Mouse (Mus musculus): ENCODE measurements around the gene Tff2. TPM values are rescaled to one million over a fixed set of nuclear protein-coding genes. Genes with fewer than 3 reads are reported as not detected.

Tff2 gene
- polyA plus RNA-seq, 1 experiment from 2014 or later, result not detected

DNA sequence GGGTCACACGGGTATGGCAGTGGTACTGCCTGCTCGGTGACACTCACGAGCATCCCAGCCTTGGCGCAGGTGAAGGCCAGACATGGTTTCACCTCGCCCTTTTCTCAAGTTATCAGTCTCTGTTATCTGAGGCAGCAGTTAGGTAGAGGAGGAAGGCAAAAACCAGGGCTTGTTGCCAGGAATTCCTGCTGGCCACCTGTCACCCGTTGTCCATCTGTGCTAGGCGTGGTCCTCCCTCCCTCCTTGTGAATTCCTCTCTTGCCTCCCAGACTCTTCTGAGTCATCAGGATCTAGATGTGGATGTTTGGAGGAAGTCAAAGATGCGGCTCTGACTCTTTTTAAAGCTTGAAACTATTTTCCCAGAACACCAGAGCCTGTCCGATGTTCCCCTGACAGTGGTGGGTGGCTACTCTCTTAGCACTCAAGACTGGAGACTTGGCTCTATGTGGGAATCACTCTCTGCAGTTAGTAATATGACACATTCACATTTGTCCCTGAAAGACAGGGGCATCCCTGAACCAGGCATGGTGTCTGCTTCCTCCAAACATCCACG lies 12.7 kb downstream of the Tff2 start:
- Histone ChIP-seq H3K27me3 (replicated peaks) (no peaks in the 10 kb centered on the region), H3K4me2 (no peak overlapping the region), H3K27ac (no peak overlapping the region), H3K9me3 (no peaks in the 10 kb centered on the region), H3K36me3 (replicated peaks) (no peaks in the 10 kb centered on the region), H3K4me3 (no peak overlapping the region), H3K9ac (no peak overlapping the region), H3K4me1 (no peaks in the 10 kb centered on the region)
- 89% methylated on average over 10 of the region's 10 CpGs for WGBS
- ATAC-seq (replicated peaks), result no peak

GRCm38 (mm10) chr17:31129452-31129851 lies 14.6 kb downstream of the Tff2 start, which contains the start of gene Tff3:
TSS of gene Tff3 (minus strand) at chr17:31129646.
- Histone ChIP-seq H3K27me3 (replicated peaks) (no peaks in the 10 kb centered on the region), H3K4me2 (no peak within 1 kb of the TSS), H3K36me3 (replicated peaks) (no peaks in the 10 kb centered on the region), H3K4me3 (no peak within 1 kb of the TSS), H3K27ac (no peak within 1 kb of the TSS), H3K4me1 (no peaks in the 10 kb centered on the region), H3K9ac (no peak within 1 kb of the TSS), H3K9me3 (no peaks in the 10 kb centered on the region)
- ATAC-seq (replicated peaks), result no peak
- WGBS, result 19% methylated on average over 2 of the region's 2 CpGs

GRCm38 (mm10) chr17:31128708-31129318 lies 15.3 kb downstream of the Tff2 start:
- Histone ChIP-seq H3K4me1 (no peaks in the 10 kb centered on the region), H3K36me3 (replicated peaks) (no peaks in the 10 kb centered on the region), H3K9me3 (no peaks in the 10 kb centered on the region), H3K27me3 (replicated peaks) (no peaks in the 10 kb centered on the region), H3K4me3 (no peak overlapping the region), H3K27ac (no peak overlapping the region), H3K9ac (no peak overlapping the region), H3K4me2 (no peak overlapping the region)
- no peak for ATAC-seq (replicated peaks)
- 86% methylated on average over 9 of the region's 9 CpGs for WGBS

GRCm38 (mm10) chr17:31125548-31126266 lies 18.4 kb downstream of the Tff2 start:
- ATAC-seq (replicated peaks), result no peak

DNA sequence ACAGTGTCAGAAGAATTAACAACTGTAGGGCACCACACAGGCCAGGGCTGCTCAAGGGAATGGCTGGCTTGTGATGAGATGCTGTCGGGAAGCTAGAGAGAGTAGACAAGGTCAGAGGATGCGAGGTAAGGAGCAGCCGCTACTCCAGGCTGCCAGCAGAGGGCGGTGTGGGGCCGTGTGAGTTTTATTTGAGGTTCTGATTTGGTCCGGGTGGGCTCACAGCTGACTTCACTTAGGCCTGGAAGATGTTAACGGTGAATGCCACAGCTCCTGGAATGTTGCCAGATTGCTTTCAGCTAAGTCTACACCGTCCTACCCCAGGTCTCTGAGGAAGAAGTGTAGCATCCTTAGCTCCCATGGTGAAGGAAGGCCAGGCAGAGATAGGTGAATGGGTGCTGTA lies 22.1 kb downstream of the Tff2 start:
- H3K27me3 ChIP-seq (replicated peaks), result no peaks in the 10 kb centered on the region
- H3K4me1 ChIP-seq, result no peaks in the 10 kb centered on the region
- no peak overlapping the region for H3K4me2 ChIP-seq
- H3K4me3 ChIP-seq, result no peak overlapping the region
- H3K27ac ChIP-seq, result no peak overlapping the region
- ATAC-seq (replicated peaks), result no peak
- no peaks in the 10 kb centered on the region for H3K9me3 ChIP-seq
- no peaks in the 10 kb centered on the region for H3K36me3 ChIP-seq (replicated peaks)
- no peak overlapping the region for H3K9ac ChIP-seq
- WGBS, result 10% methylated on average over 8 of the region's 8 CpGs

More at GRCm38 (mm10) chr17:31125548-31126266, 18.4 kb downstream of the Tff2 start:
- H3K9ac ChIP-seq, result no peak overlapping the region
- no peak overlapping the region for H3K4me2 ChIP-seq
- WGBS, result 46% methylated on average over 9 of the region's 9 CpGs
- H3K36me3 ChIP-seq (replicated peaks), result no peaks in the 10 kb centered on the region
- H3K27ac ChIP-seq, result no peak overlapping the region
- no peaks in the 10 kb centered on the region for H3K9me3 ChIP-seq
- no peaks in the 10 kb centered on the region for H3K27me3 ChIP-seq (replicated peaks)
- H3K4me3 ChIP-seq, result no peak overlapping the region
- H3K4me1 ChIP-seq, result no peaks in the 10 kb centered on the region

DNA sequence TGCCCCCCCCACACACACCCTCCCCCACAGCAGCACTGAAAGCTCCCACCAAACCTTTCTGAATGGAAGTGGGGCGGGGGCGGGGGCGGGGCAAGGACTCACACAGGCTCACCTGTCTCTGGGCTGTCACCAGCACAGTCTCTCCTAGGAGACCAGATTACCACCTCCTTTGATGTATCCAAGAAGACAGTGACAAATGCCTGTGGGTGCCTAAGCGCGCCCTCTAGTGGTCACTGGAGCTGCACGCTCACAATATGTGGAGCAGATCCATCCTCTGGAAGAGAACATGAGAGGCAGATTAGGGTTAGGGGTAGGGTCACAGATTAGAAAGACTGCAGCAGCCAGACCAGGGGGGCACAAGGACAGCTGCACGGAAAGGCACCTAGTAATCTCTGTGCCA lies 24.7 kb downstream of the Tff2 start:
- no peak overlapping the region for H3K27ac ChIP-seq
- no peak overlapping the region for H3K4me2 ChIP-seq
- H3K36me3 ChIP-seq (replicated peaks), result no peaks in the 10 kb centered on the region
- no peaks in the 10 kb centered on the region for H3K4me1 ChIP-seq
- no peak overlapping the region for H3K9ac ChIP-seq
- no peaks in the 10 kb centered on the region for H3K27me3 ChIP-seq (replicated peaks)
- ATAC-seq (replicated peaks), result peak; percentile 75
- no peaks in the 10 kb centered on the region for H3K9me3 ChIP-seq
- 4% methylated on average over 7 of the region's 7 CpGs for WGBS
- no peak overlapping the region for H3K4me3 ChIP-seq

- no peak for ATAC-seq (replicated peaks)
- Histone ChIP-seq H3K36me3 (replicated peaks) (no peaks in the 10 kb centered on the region), H3K27ac (no peak overlapping the region), H3K4me1 (no peaks in the 10 kb centered on the region), H3K9ac (no peak overlapping the region), H3K4me2 (no peak overlapping the region), H3K4me3 (no peak overlapping the region), H3K9me3 (no peaks in the 10 kb centered on the region), H3K27me3 (replicated peaks) (no peaks in the 10 kb centered on the region)
- WGBS, result 88% methylated on average over 5 of the region's 5 CpGs
These were observed 26.1 kb downstream of the Tff2 start for GRCm38 (mm10) chr17:31117946-31118345.

- ATAC-seq (replicated peaks), result no peak
- H3K27ac ChIP-seq, result no peak overlapping the region
These were observed 28.0 kb downstream of the Tff2 start for GRCm38 (mm10) chr17:31116063-31116462.

GRCm38 (mm10) chr17:31113191-31113856 lies 30.8 kb downstream of the Tff2 start:
- Histone ChIP-seq H3K9ac (no peak overlapping the region), H3K27ac (no peak overlapping the region), H3K36me3 (replicated peaks) (peaks cover 38% of the 10 kb centered on the region; the same call in 1 of the 2 replicates), H3K4me1 (no peaks in the 10 kb centered on the region), H3K27me3 (replicated peaks) (no peaks in the 10 kb centered on the region), H3K4me2 (no peak overlapping the region), H3K9me3 (no peaks in the 10 kb centered on the region), H3K4me3 (no peak overlapping the region)
- no peak for ATAC-seq (replicated peaks)
- WGBS, result 17% methylated on average over 9 of the region's 9 CpGs

More at GRCm38 (mm10) chr17:31116063-31116462, 28.0 kb downstream of the Tff2 start:
- Histone ChIP-seq H3K9me3 (no peaks in the 10 kb centered on the region), H3K4me2 (no peak overlapping the region), H3K4me1 (no peaks in the 10 kb centered on the region), H3K9ac (no peak overlapping the region), H3K27me3 (replicated peaks) (no peaks in the 10 kb centered on the region), H3K36me3 (replicated peaks) (peaks cover 15% of the 10 kb centered on the region; the same call in 1 of the 2 replicates), H3K4me3 (no peak overlapping the region)
- 71% methylated on average over 6 of the region's 6 CpGs for WGBS

GRCm38 (mm10) chr17:31108388-31108787 lies 35.7 kb downstream of the Tff2 start:
- Histone ChIP-seq H3K27me3 (replicated peaks) (no peaks in the 10 kb centered on the region), H3K4me1 (no peaks in the 10 kb centered on the region), H3K9ac (no peak overlapping the region), H3K36me3 (replicated peaks) (peaks cover 47% of the 10 kb centered on the region; the same call in 1 of the 2 replicates), H3K9me3 (no peaks in the 10 kb centered on the region), H3K27ac (no peak overlapping the region), H3K4me2 (no peak overlapping the region), H3K4me3 (no peak overlapping the region)
- no peak for ATAC-seq (replicated peaks)
- 96% methylated on average over 15 of the region's 15 CpGs for WGBS

DNA sequence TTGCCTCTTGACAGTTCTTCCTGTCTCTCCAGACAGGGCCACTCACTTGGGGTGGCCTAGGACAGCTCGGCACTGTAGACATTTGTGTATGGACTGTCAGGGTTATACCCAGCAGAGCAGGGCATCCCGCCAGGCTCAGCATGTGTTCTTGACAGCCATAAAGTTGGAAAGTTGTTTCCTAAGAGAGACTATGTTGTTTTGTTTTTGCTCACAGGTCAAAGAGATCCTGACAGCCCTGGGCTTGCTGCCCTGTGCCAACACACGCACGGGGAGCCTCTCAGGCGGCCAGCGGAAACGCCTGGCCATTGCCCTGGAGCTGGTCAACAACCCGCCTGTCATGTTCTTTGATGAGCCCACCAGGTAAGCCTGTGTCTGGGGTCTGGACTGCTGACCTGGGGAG lies 40.3 kb downstream of the Tff2 start:
- H3K27ac ChIP-seq, result no peak overlapping the region
- 85% methylated on average over 8 of the region's 8 CpGs for WGBS
- no peaks in the 10 kb centered on the region for H3K4me1 ChIP-seq
- no peak overlapping the region for H3K9ac ChIP-seq
- peaks cover 25% of the 10 kb centered on the region; the same call in 1 of the 2 replicates for H3K36me3 ChIP-seq (replicated peaks)
- H3K4me3 ChIP-seq, result no peak overlapping the region
- no peaks in the 10 kb centered on the region for H3K27me3 ChIP-seq (replicated peaks)
- ATAC-seq (replicated peaks), result no peak
- H3K4me2 ChIP-seq, result no peak overlapping the region
- H3K9me3 ChIP-seq, result no peaks in the 10 kb centered on the region

DNA sequence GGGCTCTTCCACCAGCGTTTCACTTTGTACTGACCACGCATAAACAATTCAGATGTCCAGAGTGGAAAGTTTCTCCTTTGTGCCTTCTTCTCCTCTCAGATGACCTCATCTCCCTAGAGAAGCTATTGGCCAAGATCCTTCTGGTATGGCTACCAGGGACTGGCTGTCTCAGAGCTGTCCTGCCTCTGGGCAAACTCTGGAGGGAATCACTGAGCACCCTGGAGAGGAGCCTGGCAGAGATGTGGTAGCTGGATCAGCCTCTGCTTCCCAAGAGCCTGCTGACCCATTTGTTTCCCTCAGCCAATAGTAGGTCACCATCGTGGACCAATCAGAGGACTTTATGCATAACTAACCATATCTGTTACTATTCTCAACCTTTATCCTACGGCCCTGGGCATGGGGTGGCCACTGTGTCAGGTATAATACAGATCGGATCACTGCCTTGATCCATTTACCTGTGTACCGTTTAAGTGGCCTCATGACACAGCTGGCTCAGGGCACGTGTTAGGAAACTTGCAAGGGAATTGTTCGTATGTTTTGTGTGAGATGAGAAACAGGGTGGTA lies 41.0 kb downstream of the Tff2 start:
- ATAC-seq (replicated peaks), result no peak
- no peak overlapping the region for H3K4me3 ChIP-seq
- H3K36me3 ChIP-seq (replicated peaks), result peaks cover 21% of the 10 kb centered on the region; the same call in 1 of the 2 replicates
- H3K27ac ChIP-seq, result no peak overlapping the region
- no peak overlapping the region for H3K9ac ChIP-seq
- H3K4me2 ChIP-seq, result no peak overlapping the region
- H3K4me1 ChIP-seq, result no peaks in the 10 kb centered on the region
- H3K27me3 ChIP-seq (replicated peaks), result no peaks in the 10 kb centered on the region
- H3K9me3 ChIP-seq, result no peaks in the 10 kb centered on the region
- 87% methylated on average over 8 of the region's 8 CpGs for WGBS

Measured in midbrain, embryonic 15.5 days (tissue).